Mouse (Mus musculus): Measurements from ENCODE around the gene Pdhb. TPM values are rescaled to one million over a fixed set of nuclear protein-coding genes. Genes with fewer than 3 reads are reported as not detected.
A peak's percentile ranks its signal among the peaks of the same experiment; 100 is the strongest.

Pdhb gene
- polyA plus RNA-seq, 1 experiment from 2014 or later, result 252 TPM

GRCm38 (mm10) chr14:8215208-8215778 is 42.5 kb upstream of the Pdhb start:
- Histone ChIP-seq H3K9me3 (replicated peaks; ENCODE audit: control insufficient read depth, low read length) (no peaks in the 10 kb centered on the region), H3K9ac (ENCODE audit: low read length) (peak overlapping the region; percentile 81), H3K4me1 (ENCODE audit: control insufficient read depth, insufficient read depth, low read length) (peaks cover 31% of the 10 kb centered on the region), H3K4me3 (ENCODE audit: low read depth, low read length) (peak overlapping the region; percentile 58), H3K36me3 (ENCODE audit: control insufficient read depth, insufficient read depth, low read length) (no peaks in the 10 kb centered on the region), H3K4me2 (ENCODE audit: low read length) (peak overlapping the region; percentile 79), H3K27me3 (replicated peaks; ENCODE audit: control insufficient read depth, insufficient read depth, low read length) (0 out of 2 replicates have a peak, but pooled peaks cover 6% of the 10 kb centered on the region), H3K27ac (ENCODE audit: low read depth, low read length) (no peak overlapping the region)
- ATAC-seq, result no peak
- 12% methylated on average over 21 of the region's 21 CpGs for WGBS
- no peak for DNase-seq (ENCODE audit: low spot score)

DNA sequence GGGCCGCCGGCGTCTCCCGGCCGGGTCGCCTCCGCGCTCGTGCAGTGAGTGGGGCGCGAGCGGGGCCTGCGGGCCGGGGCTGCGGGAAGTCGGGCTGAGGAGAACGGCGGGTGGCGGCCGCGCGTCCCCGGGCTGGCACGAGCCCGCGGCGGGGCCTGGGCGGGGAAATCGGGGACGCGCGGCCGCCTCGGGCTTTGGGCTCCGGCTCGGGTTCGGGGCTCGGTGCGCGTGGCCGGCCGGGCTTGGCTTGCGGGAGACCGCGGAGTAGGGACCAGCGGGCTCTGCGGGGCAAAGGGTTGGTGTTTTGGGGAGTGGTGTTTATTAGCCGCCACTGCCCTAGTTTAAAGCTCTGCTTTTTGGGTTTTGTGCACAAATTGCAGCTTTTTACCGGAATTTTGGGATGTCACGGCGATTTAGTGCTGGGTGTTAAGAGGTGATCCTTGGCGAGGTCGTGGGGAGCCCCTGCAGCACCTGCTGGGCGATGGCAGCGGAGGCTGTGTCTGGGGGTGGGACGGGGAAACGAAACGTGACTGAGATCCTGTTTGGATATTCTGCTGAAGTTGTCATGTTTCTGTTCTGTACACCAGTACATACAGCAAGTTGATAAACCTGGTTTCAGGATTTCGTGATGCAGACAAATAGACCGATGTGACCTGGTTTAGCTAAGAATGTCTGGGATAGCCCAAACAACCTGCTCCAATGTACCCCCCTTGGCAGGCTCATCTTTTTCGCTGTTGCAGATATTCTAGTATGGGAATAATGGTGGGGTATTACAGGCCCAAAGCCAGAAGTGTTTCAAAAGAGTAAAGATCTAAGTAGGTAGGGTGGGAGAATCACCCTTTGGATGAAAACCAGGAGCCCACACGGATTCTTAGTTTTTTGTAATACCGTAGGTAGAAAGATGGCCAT is 41.7 kb upstream of the Pdhb start:
- Histone ChIP-seq H3K27ac (ENCODE audit: low read depth, low read length) (peak overlapping the region; percentile 93), H3K9ac (ENCODE audit: low read length) (peak overlapping the region; percentile 81)
- peak; percentile 83 for ATAC-seq

DNA sequence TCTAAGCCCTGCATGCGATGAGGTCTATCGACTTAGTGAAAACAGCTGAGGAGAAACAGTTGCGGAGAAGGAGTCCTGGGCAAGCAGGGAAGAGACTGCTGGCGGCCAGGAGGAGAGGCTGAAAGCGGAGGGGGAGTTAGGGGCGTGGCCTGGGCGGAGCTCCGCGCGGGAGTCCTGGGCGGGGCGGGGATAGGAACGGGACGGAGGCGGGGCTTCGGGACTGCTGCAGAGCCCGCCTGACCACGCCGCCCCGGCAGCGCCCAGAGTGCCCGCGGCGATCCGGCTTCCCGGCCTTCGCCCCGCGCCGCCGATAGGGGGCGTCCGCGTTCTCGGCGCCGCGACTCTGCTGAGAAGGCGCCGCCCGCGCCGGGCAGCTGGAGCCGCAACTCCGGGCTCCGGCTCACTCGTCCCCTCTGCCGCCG is 41.0 kb upstream of the Pdhb start, which contains the start of gene Kctd6:
Gene Kctd6 (plus strand): TSS at position 338 of the 422 bp plus-strand sequence.
- peak; percentile 96 for DNase-seq (ENCODE audit: low spot score)
- peak; percentile 96 for ATAC-seq
- Histone ChIP-seq H3K27me3 (replicated peaks; ENCODE audit: control insufficient read depth, insufficient read depth, low read length) (0 out of 2 replicates have a peak, but pooled peaks cover 6% of the 10 kb centered on the region), H3K36me3 (ENCODE audit: control insufficient read depth, insufficient read depth, low read length) (no peaks in the 10 kb centered on the region), H3K27ac (ENCODE audit: low read depth, low read length) (peak within 1 kb of the TSS; percentile 93), H3K9me3 (replicated peaks; ENCODE audit: control insufficient read depth, low read length) (no peaks in the 10 kb centered on the region), H3K4me3 (ENCODE audit: low read depth, low read length) (peak within 1 kb of the TSS; percentile 58), H3K4me2 (ENCODE audit: low read length) (peak within 1 kb of the TSS; percentile 79), H3K9ac (ENCODE audit: low read length) (peak within 1 kb of the TSS; percentile 81), H3K4me1 (ENCODE audit: control insufficient read depth, insufficient read depth, low read length) (peaks cover 25% of the 10 kb centered on the region)
- WGBS, result under 1% methylated on average over 41 of the region's 49 CpGs

More for the DNA sequence above, 41.7 kb upstream of the Pdhb start:
- 1% methylated on average over 61 of the region's 63 CpGs for WGBS
- Histone ChIP-seq H3K4me2 (ENCODE audit: low read length) (peak overlapping the region; percentile 79), H3K27me3 (replicated peaks; ENCODE audit: control insufficient read depth, insufficient read depth, low read length) (0 out of 2 replicates have a peak, but pooled peaks cover 6% of the 10 kb centered on the region), H3K4me1 (ENCODE audit: control insufficient read depth, insufficient read depth, low read length) (peaks cover 27% of the 10 kb centered on the region), H3K36me3 (ENCODE audit: control insufficient read depth, insufficient read depth, low read length) (no peaks in the 10 kb centered on the region), H3K9me3 (replicated peaks; ENCODE audit: control insufficient read depth, low read length) (no peaks in the 10 kb centered on the region), H3K4me3 (ENCODE audit: low read depth, low read length) (peak overlapping the region; percentile 58)
- peak; percentile 73 for DNase-seq (ENCODE audit: low spot score)

- 74% methylated on average over 2 of the region's 2 CpGs for WGBS
- Histone ChIP-seq H3K36me3 (ENCODE audit: control insufficient read depth, insufficient read depth, low read length) (no peaks in the 10 kb centered on the region), H3K27ac (ENCODE audit: low read depth, low read length) (no peak overlapping the region), H3K27me3 (replicated peaks; ENCODE audit: control insufficient read depth, insufficient read depth, low read length) (0 out of 2 replicates have a peak, but pooled peaks cover 6% of the 10 kb centered on the region), H3K4me3 (ENCODE audit: low read depth, low read length) (no peak overlapping the region), H3K9me3 (replicated peaks; ENCODE audit: control insufficient read depth, low read length) (no peaks in the 10 kb centered on the region), H3K9ac (ENCODE audit: low read length) (no peak overlapping the region), H3K4me1 (ENCODE audit: control insufficient read depth, insufficient read depth, low read length) (peaks cover 20% of the 10 kb centered on the region), H3K4me2 (ENCODE audit: low read length) (no peak overlapping the region)
- DNase-seq (ENCODE audit: low spot score) (no peak), ATAC-seq (no peak)
Measured at GRCm38 (mm10) chr14:8212996-8213395, 40.2 kb upstream of the Pdhb start.

DNA sequence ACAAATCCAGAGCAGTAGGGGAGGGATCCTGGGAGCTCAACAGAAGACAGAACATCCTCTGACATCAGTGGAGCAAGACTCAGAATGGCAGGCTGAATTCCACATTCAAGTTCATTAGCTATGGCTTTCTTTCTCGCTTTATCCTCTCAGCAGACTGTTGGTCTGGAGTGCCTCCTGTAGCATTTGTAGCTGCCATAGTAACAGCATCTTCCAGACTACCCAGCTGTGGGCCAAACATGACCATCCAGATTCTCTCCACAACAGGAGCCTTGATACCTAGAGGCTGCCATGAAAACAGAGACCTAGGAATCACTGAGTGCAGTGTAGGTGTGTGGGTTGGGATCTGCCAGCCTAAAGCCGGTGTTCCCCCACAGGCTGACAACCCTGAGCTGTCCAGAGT is 37.1 kb upstream of the Pdhb start:
- H3K4me3 ChIP-seq (ENCODE audit: low read depth, low read length), result no peak overlapping the region
- H3K9me3 ChIP-seq (replicated peaks; ENCODE audit: control insufficient read depth, low read length), result no peaks in the 10 kb centered on the region
- no peak overlapping the region for H3K9ac ChIP-seq (ENCODE audit: low read length)
- H3K4me2 ChIP-seq (ENCODE audit: low read length), result no peak overlapping the region
- DNase-seq (ENCODE audit: low spot score) (no peak), ATAC-seq (no peak)
- H3K27ac ChIP-seq (ENCODE audit: low read depth, low read length), result no peak overlapping the region
- H3K36me3 ChIP-seq (ENCODE audit: control insufficient read depth, insufficient read depth, low read length), result no peaks in the 10 kb centered on the region
- H3K4me1 ChIP-seq (ENCODE audit: control insufficient read depth, insufficient read depth, low read length), result peaks cover 10% of the 10 kb centered on the region; the same call in 1 of the 2 replicates
- WGBS, result 82% methylated on average over 2 of the region's 2 CpGs
- no peaks in the 10 kb centered on the region for H3K27me3 ChIP-seq (replicated peaks; ENCODE audit: control insufficient read depth, insufficient read depth, low read length)

DNA sequence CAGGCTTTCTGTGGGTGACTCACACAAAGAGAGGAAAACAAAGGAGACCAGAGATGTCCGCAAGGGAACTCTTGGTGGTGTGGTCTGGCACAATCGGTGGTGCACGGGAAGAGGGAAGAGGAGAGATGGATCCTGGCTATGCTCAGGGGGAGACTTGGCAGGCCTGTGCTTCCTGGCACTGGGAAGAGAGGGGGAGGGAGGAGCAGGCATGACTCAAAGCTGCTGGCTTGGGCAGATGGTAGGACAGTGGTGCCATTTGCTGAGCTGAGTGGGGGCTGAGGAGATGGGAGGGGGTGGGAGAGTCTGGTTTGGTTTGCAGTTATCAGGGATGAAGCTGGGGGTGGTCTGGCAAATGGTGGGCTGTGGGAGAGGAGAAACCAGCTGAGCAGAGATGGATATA is 36.1 kb upstream of the Pdhb start:
- H3K4me3 ChIP-seq (ENCODE audit: low read depth, low read length), result no peak overlapping the region
- H3K9me3 ChIP-seq (replicated peaks; ENCODE audit: control insufficient read depth, low read length), result no peaks in the 10 kb centered on the region
- DNase-seq (ENCODE audit: low spot score) (peak; percentile 76), ATAC-seq (peak; percentile 54; the same call in 1 of the 2 replicates)
- no peak overlapping the region for H3K4me2 ChIP-seq (ENCODE audit: low read length)
- H3K36me3 ChIP-seq (ENCODE audit: control insufficient read depth, insufficient read depth, low read length), result no peaks in the 10 kb centered on the region
- peaks cover 7% of the 10 kb centered on the region; the same call in 1 of the 2 replicates for H3K4me1 ChIP-seq (ENCODE audit: control insufficient read depth, insufficient read depth, low read length)
- WGBS, result 67% methylated on average over 3 of the region's 3 CpGs
- no peak overlapping the region for H3K9ac ChIP-seq (ENCODE audit: low read length)
- peak overlapping the region; percentile 52; the same call in 1 of the 2 replicates for H3K27ac ChIP-seq (ENCODE audit: low read depth, low read length)
- H3K27me3 ChIP-seq (replicated peaks; ENCODE audit: control insufficient read depth, insufficient read depth, low read length), result no peaks in the 10 kb centered on the region

DNA sequence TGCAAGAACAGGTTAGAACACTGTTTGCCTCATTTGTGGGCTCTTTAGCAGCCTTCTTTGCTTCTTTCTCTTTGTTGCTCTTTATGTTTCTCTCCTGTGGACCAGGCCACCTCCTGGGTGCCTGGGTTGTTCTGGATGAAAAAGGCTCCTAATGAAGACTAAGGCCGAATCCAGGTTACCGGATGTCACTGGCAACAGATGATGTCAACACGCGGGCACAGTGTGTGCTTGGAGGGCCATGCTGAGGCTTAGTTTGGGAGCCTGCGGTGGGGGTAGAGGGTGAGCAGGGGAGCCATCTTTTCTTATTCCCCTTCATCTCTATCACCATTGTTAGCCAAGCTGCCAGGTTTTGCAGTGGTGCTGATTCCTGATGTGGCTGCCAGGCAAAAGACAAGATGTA is 34.7 kb upstream of the Pdhb start:
- WGBS, result 49% methylated on average over 5 of the region's 5 CpGs
- 0 out of 2 replicates have a peak, but pooled peaks have one; percentile 17 for ATAC-seq
- Histone ChIP-seq H3K9ac (ENCODE audit: low read length) (no peak overlapping the region), H3K4me1 (ENCODE audit: control insufficient read depth, insufficient read depth, low read length) (peaks cover 7% of the 10 kb centered on the region; the same call in 1 of the 2 replicates), H3K9me3 (replicated peaks; ENCODE audit: control insufficient read depth, low read length) (no peaks in the 10 kb centered on the region), H3K4me3 (ENCODE audit: low read depth, low read length) (no peak overlapping the region), H3K27me3 (replicated peaks; ENCODE audit: control insufficient read depth, insufficient read depth, low read length) (no peaks in the 10 kb centered on the region), H3K36me3 (ENCODE audit: control insufficient read depth, insufficient read depth, low read length) (no peaks in the 10 kb centered on the region), H3K4me2 (ENCODE audit: low read length) (no peak overlapping the region), H3K27ac (ENCODE audit: low read depth, low read length) (peak overlapping the region; percentile 60; the same call in 1 of the 2 replicates)
- no peak for DNase-seq (ENCODE audit: low spot score)

GRCm38 (mm10) chr14:8207105-8207504 is 34.3 kb upstream of the Pdhb start:
- Histone ChIP-seq H3K4me3 (ENCODE audit: low read depth, low read length) (no peak overlapping the region), H3K9ac (ENCODE audit: low read length) (no peak overlapping the region), H3K4me1 (ENCODE audit: control insufficient read depth, insufficient read depth, low read length) (peaks cover 7% of the 10 kb centered on the region; the same call in 1 of the 2 replicates), H3K4me2 (ENCODE audit: low read length) (no peak overlapping the region), H3K27me3 (replicated peaks; ENCODE audit: control insufficient read depth, insufficient read depth, low read length) (no peaks in the 10 kb centered on the region), H3K27ac (ENCODE audit: low read depth, low read length) (peak overlapping the region; percentile 60; the same call in 1 of the 2 replicates), H3K9me3 (replicated peaks; ENCODE audit: control insufficient read depth, low read length) (no peaks in the 10 kb centered on the region), H3K36me3 (ENCODE audit: control insufficient read depth, insufficient read depth, low read length) (no peaks in the 10 kb centered on the region)
- peak; percentile 60; the same call in 1 of the 2 replicates for ATAC-seq
- peak; percentile 57 for DNase-seq (ENCODE audit: low spot score)
- WGBS, result 11% methylated on average over 5 of the region's 5 CpGs

Data from forebrain, embryonic 14.5 days (tissue).